Mouse (Mus musculus) lung, adult 2 months (tissue): ENCODE measurements around the gene Fxyd3. TPM values are rescaled to one million over a fixed set of nuclear protein-coding genes. Genes with fewer than 3 reads are reported as not detected.

ENCODE experiments used
- DNase-seq: peaks from one replicate; pipeline ENCODE4 v3.0.0; 2022
- H3K4me1 ChIP-seq: fragments of 200-500 bp; 2 replicates; pipeline ENCODE4 v1.6.1; 2011; ENCODE audit warnings: low read length; ENCODE audit not compliant: control insufficient read depth, insufficient read depth
- H3K4me3 ChIP-seq: fragments of 200-500 bp; replicated peaks from 2 replicates; pipeline ENCODE3; 2011; ENCODE audit warnings: low read depth, mild to moderate bottlenecking, control low read depth, low read length; ENCODE audit errors: extremely low read depth
- CTCF ChIP-seq: fragments of 200-500 bp; IDR thresholded peaks from 2 replicates; pipeline ENCODE4 v1.5.1; 2011; ENCODE audit warnings: mild to moderate bottlenecking, low read length, control low read depth; ENCODE audit not compliant: insufficient read depth
- POLR2A ChIP-seq: fragments of 200-500 bp; IDR thresholded peaks from 2 replicates; pipeline ENCODE4 v1.6.1; 2011; ENCODE audit warnings: low read depth, mild to moderate bottlenecking, control low read depth, low read length, borderline replicate concordance; ENCODE audit errors: extremely low read depth
- WGBS: fragments of 180-500 bp; shearing (Covaris S2); methylation state at CpG from one replicate; pipeline ENCODE4 v1.1.7; 2018; 5-methylcytosine and 5-hydroxymethylcytosine counted together
- polyA plus RNA-seq: library from polyadenylated mRNA; depleted of rRNA; stranded (reverse); fragments of >200 nt; gene quantifications from 2 replicates; pipeline ENCODE4 v1.2.3, GENCODE M21; 2012

The Fxyd3 gene
- polyA plus RNA-seq, 1 experiment: 43.2 TPM

- TF ChIP-seq POLR2A (no peak), CTCF (no peak)
- Histone ChIP-seq H3K4me1 (peaks cover 6% of the 10 kb centered on the region; the same call in 1 of the 2 replicates), H3K4me3 (no peak overlapping the region)
- WGBS: 12% methylated on average over 17 of the region's 17 CpGs
- peak; percentile 62 for DNase-seq
Observed at GRCm38 (mm10) chr7:31115587-31116043, 39.1 kb upstream of the Fxyd3 start.

GRCm38 (mm10) chr7:31115182-31115581 lies 38.7 kb upstream of the Fxyd3 start, which contains the start of gene Hpn:
Gene Hpn, minus strand, starts transcription at chr7:31115290.
- peaks cover 6% of the 10 kb centered on the region; the same call in 1 of the 2 replicates for H3K4me1 ChIP-seq
- TF ChIP-seq POLR2A (no peak; the same call in 1 of the 2 replicates), CTCF (no peak)
- H3K4me3 ChIP-seq: no peak within 1 kb of the TSS
- 38% methylated on average over 14 of the region's 15 CpGs for WGBS
- DNase-seq: no peak

- Histone ChIP-seq H3K4me1 (peaks cover 6% of the 10 kb centered on the region; the same call in 1 of the 2 replicates), H3K4me3 (no peak overlapping the region)
- no peak for TF ChIP-seq POLR2A
- no peak for TF ChIP-seq CTCF
- WGBS: 70% methylated on average over 10 of the region's 10 CpGs
- peak; percentile 25 for DNase-seq
Observed at GRCm38 (mm10) chr7:31114646-31115045, 38.1 kb upstream of the Fxyd3 start.

GRCm38 (mm10) chr7:31113800-31114199 lies 37.3 kb upstream of the Fxyd3 start:
- Histone ChIP-seq H3K4me3 (no peak overlapping the region), H3K4me1 (peaks cover 6% of the 10 kb centered on the region; the same call in 1 of the 2 replicates)
- DNase-seq: no peak
- TF ChIP-seq POLR2A: no peak
- no peak for TF ChIP-seq CTCF
- WGBS: 96% methylated on average over 6 of the region's 6 CpGs

GRCm38 (mm10) chr7:31112036-31112435 lies 35.5 kb upstream of the Fxyd3 start:
- no peak for DNase-seq
- Histone ChIP-seq H3K4me3 (no peak overlapping the region), H3K4me1 (peaks cover 6% of the 10 kb centered on the region; the same call in 1 of the 2 replicates)
- no peak for TF ChIP-seq CTCF
- no peak for TF ChIP-seq POLR2A
- WGBS: 51% methylated on average over 4 of the region's 4 CpGs

GRCm38 (mm10) chr7:31110861-31111385 lies 34.4 kb upstream of the Fxyd3 start:
- 71% methylated on average over 15 of the region's 15 CpGs for WGBS
- DNase-seq: no peak
- Histone ChIP-seq H3K4me3 (no peak overlapping the region), H3K4me1 (peaks cover 6% of the 10 kb centered on the region; the same call in 1 of the 2 replicates)
- TF ChIP-seq POLR2A (no peak), CTCF (no peak)

GRCm38 (mm10) chr7:31109796-31110195 lies 33.3 kb upstream of the Fxyd3 start:
- DNase-seq: no peak
- no peak overlapping the region for H3K4me3 ChIP-seq
- TF ChIP-seq POLR2A: no peak
- no peak for TF ChIP-seq CTCF
- H3K4me1 ChIP-seq: no peaks in the 10 kb centered on the region
- WGBS: 87% methylated on average over 5 of the region's 5 CpGs

- WGBS: 33% methylated on average over 7 of the region's 7 CpGs
Observed at GRCm38 (mm10) chr7:31109091-31109490, 32.6 kb upstream of the Fxyd3 start.

GRCm38 (mm10) chr7:31107781-31108180 lies 31.3 kb upstream of the Fxyd3 start:
- Histone ChIP-seq H3K4me3 (no peak overlapping the region), H3K4me1 (no peaks in the 10 kb centered on the region)
- 86% methylated on average over 11 of the region's 11 CpGs for WGBS
- DNase-seq: no peak
- TF ChIP-seq POLR2A (no peak), CTCF (no peak)

More at GRCm38 (mm10) chr7:31109091-31109490, 32.6 kb upstream of the Fxyd3 start:
- Histone ChIP-seq H3K4me3 (no peak overlapping the region), H3K4me1 (no peaks in the 10 kb centered on the region)
- no peak for TF ChIP-seq CTCF
- no peak for TF ChIP-seq POLR2A
- peak; percentile 48 for DNase-seq

GRCm38 (mm10) chr7:31106166-31106565 lies 29.7 kb upstream of the Fxyd3 start:
- Histone ChIP-seq H3K4me1 (no peaks in the 10 kb centered on the region), H3K4me3 (no peak overlapping the region)
- DNase-seq: no peak
- WGBS: 41% methylated on average over 3 of the region's 3 CpGs
- TF ChIP-seq POLR2A (no peak), CTCF (no peak)
